ENCODE assay signal across 15 mouse cellular contexts in genomic region chr13:89652773-89653172, GRCm38 (mm10).
"Had no signal": no experiment of that assay in that cellular context is flagged by ENCODE, and none has a peak within 500 bp of the region (broad histone marks: within the 10 kb centered on the region; RNA-seq: fewer than 3 reads in every experiment).

No protein-coding gene starts in this region.

- H3K27me3 ChIP-seq: liver, embryonic 15.5 days had no signal

- H3K4me3 ChIP-seq: liver, embryonic 15.5 days had no signal

- H3K27ac ChIP-seq: hindbrain, postnatal 0 days; liver, embryonic 15.5 days had no signal

- H3K36me3 ChIP-seq: liver, embryonic 15.5 days had no signal

- H3K9me3 ChIP-seq: liver, embryonic 15.5 days had no signal

- H3K4me2 ChIP-seq: liver, embryonic 11.5 days; liver, embryonic 15.5 days; midbrain, embryonic 11.5 days had no signal

- ATAC-seq: hindbrain, postnatal 0 days; inflammation-experienced regulatory T-cells, adult 6 months; intestine, embryonic 16.5 days had no signal

- DNase-seq: kidney, adult 18-20 months; kidney, adult 9 months; kidney, postnatal 14 days; kidney, postnatal 4 days; left cerebral cortex, postnatal 4 days; lung, postnatal 10 days; thymus, adult 2 months; thymus, postnatal 14 days; thymus, postnatal 4 days had no signal

- H3K9ac ChIP-seq: liver, embryonic 15.5 days had no signal

- H3K4me1 ChIP-seq: liver, embryonic 15.5 days had no signal
